Mouse (Mus musculus) frontal cortex, postnatal 25 days (tissue): ENCODE results near the gene Mef2c.
A peak's percentile ranks its signal among the peaks of the same experiment; 100 is the strongest.

ENCODE experiments used
- DNase-seq, 2 experiments: peaks; one replicate each; pipeline ENCODE4 v3.0.0; 2022; ENCODE audit warnings: low spot score in 2 of 2

The Mef2c gene

DNA sequence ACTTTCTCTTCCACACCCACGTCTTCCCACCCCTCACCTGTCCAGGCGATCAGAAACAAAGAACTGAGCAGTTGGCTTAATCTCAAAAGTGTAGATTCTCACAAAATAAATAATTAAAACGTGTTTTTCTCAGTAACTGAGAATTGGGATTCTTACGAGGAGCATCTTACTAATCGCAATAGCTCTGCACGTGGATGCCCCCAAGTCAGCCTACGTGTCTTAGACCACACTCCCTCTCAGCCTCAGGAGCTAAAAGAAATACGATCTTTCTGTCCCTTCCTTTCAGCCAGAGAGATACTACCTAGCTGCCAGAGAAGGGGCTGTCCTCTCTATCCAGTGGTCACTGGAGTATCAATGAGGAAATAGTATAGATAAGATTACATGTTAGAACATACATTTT, 106.3 kb downstream of the Mef2c start:
- no peak for DNase-seq

DNA sequence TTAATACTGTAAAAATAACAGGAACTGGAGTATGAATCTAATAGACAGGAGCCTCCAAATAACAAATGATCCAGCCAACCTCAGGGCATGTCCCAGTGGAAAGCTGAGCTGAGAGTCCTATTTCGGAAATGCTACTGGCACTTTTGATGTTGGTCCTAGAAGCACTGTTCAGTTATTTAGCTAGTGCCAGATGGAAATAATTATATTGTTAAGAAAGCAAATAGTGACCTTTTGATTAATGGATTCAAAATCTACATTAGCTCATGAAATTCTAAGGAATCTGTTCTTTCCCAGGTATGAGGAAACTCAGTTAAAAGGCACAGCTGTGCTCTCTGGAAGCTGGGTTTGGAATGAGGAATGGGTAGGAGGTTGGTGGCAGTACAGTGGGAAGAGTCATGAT, 108.4 kb downstream of the Mef2c start:
- no peak for DNase-seq

DNA sequence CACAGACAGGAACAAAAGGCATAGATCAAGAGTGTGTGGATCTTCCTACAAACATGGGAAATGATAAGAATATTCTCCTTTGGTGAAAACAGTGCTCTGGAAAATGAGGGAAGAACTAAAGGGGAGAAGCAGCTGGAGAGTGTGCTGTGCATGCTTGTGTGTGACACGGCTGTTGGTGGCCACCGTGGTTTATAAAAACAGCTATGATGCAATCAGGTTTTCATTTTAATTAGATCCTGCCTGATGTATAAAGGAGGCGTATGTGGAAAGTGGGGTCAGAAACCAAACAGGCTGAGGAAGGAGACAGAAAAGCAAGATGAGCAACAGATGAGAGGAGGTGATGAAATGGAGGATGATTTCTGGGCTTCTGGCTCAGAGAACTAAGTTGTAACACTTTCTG, 112.0 kb downstream of the Mef2c start:
- DNase-seq, result no peak

DNA sequence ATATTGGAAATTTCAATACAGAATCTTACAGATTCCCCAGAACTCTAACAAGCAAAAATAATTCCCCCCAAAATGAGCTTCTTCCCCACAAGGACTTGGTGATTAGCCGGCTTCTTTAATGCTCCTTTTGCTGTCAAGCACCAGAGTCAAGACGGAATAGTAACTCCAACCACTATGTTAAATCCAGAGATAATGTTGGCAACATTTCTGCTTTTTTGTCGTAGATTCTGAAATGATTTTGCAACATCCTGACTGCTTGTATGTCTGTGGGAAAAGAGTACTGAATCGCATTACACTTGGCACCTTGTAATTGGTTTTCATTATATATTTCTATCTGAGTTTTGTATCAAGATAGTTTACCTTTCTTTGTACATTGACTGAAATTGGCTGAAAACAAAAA, 120.8 kb downstream of the Mef2c start:
- DNase-seq, result no peak

DNA sequence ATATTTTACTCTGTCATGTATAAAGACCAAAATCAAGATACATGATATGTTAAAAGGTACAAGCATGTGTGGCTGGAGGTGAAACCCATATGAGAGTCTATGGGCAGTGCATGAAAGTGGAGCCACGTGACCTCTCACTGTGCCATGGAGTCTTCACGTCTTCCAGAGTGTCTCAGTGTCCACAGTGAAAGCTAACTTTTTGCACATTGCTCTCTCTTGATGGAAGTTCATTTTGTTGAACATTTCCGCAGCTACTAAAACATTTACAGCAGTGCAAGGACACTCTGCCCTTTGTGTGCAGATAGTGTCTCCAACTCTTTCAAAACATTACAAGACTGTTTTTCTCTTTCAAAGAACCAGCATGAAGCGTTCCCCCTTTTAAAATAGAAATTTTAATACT, 123.6 kb downstream of the Mef2c start:
- no peak for DNase-seq

DNA sequence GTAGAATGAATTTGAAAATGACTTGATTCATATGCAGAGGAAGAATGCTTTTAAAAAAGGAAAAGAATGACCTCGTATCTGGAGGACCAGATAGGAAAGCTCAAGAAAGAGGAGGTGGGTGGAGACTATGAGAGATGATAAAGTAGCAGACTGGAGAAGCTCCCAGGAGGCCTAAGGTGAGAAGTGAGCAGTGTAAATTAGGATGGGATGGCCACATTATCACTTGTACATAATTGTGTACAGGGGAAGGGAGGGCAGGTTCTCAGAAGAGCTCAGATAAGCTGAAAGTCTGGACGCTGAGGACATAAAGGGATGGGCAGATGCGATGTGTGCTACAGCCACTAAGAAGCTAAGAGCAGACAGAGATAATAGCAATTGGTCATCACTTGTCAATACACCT, 124.3 kb downstream of the Mef2c start:
- DNase-seq, result no peak

DNA sequence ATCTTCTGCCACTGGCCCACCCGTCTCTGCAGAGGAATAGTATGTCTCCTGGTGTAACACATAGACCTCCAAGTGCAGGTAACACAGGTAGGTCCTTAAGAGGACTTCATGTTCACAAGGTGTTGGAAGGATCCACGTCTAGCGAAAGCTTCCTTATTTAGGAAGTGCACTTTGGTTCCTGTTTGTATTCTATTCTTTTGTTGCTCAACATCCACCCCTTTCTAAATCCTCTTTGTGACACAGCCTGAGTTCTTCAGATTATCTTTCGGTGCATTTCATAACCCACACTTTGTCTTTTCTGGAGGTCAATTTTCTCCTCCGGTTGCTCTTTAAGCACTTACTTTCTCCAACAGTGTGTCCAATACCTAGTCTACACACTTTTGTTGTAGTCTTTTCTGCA, 129.3 kb downstream of the Mef2c start:
- no peak for DNase-seq

DNA sequence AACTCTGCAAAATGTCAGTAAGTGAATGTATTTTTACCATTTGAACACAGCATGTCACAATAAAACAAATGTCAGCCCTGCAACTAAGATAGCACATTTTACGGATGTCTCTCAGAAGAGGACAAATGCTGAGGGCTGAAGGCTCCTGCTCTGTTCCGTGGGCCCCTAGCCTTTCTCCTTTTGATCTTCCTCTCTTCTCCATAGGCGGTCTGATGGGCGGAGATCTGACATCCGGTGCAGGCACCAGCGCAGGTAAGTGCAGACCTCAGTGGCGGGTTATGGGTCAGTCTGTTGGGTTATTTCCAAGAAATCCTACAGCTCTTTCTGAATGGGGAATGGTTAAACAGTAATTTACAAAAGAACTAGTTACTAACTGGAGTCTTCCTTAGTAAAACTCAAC, 131.4 kb downstream of the Mef2c start:
- no peak for DNase-seq

DNA sequence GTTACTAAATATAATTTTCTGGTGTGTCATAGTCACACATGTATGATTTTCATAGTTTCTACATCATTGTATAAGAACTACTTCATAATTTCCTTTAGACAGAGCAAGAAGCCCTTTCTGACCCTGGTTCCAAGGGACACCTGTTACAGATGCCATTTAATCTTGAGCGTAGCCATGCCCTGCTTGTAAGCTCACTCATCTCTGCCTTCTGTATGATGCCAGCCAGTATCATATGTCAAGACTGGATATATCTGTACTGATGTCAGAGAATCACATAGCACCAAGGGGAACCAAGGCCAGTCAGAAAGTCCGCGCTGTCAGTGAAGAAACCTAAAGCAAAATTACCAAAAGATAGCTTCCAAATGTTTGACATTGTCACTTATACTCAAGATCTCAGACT, 133.8 kb downstream of the Mef2c start:
- no peak for DNase-seq

DNA sequence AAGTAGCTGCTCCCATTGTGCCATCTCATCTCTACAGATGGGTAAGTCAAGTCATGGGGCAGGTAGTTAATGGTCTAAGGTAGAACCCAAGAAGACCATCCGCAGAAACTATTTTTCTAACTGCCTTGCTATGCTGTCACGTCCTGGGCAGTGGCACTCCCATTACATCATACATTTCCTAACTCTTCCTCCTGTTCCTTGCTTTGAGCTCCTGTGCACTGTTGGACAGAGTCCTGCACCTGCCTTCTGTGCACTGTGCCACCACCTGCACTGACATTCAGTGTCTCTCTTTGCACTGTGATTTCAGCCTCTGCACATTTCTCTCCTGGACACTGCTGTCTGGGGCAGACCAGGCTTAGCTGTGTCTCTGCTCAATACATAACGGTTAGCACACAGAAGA, 134.9 kb downstream of the Mef2c start:
- no peak for DNase-seq

DNA sequence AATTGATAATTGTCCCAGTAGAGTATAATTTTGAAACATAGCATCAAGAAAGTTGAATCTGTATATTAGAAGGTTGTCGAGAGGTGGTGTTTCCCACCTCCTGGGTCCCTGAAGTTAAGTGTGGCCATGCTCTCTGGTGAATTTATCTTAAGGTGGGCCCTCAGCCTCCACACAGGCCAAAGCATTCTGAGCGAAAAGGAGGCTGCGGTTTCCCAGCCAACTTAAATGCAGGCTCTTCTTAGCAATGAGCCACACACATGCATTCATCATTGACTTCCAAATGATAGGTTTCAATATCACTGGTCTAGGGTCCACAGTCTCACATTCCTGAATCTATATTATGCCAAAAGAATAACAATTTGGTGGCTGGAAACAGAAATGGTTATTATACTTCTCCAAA, 145.2 kb downstream of the Mef2c start:
- DNase-seq, result no peak

DNA sequence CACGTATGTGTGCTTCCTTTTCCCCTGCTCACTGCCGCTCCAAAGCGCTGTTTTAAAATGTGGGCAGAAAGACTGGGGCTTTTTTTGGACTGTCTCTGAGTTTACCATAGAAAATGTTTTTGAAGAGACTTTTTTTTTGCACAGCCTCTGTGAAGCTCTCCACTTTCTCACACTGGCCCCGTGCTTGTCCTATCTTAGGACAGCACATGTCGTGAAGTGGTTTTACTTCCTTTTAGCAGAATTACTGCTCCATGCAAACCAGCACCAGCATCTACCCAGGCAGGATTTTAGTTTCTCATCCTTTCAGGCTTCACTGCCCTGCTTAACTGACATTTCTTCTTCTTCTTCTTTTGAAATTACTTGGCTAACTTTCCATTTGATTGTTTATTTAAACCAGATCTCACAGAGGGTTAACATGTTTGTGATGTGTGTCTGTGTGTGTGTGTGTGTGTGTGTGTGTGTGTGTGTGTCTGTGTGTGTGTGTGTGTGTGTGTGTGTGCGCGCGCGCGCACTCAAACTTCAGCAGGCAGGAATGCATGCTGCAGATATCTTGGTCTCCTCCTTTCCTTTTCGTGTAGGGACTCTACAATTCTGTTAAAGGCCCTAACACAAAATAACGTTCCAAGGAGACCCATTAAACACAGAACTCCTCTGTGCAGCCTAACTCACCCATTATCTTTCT, 146.1 kb downstream of the Mef2c start:
- no peak for DNase-seq

DNA sequence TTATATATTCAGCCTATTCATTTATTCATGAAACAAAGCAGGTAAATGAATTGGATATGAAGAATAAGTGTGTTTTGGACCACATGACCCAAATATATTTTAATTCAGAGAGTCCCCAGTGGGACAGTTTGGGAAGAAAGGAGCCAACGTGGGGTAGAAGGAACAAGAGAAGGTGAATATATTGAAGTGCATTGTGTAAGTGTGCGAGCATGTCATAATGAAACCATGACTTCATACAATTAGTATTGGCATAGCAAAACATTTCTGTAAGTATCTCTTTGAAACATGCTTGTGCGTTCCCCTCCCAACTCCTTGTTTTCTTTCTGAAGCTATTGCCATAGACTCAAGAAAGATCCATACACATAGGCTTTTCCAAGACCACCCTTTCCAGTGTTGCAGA, 147.0 kb downstream of the Mef2c start:
- DNase-seq, result no peak

DNA sequence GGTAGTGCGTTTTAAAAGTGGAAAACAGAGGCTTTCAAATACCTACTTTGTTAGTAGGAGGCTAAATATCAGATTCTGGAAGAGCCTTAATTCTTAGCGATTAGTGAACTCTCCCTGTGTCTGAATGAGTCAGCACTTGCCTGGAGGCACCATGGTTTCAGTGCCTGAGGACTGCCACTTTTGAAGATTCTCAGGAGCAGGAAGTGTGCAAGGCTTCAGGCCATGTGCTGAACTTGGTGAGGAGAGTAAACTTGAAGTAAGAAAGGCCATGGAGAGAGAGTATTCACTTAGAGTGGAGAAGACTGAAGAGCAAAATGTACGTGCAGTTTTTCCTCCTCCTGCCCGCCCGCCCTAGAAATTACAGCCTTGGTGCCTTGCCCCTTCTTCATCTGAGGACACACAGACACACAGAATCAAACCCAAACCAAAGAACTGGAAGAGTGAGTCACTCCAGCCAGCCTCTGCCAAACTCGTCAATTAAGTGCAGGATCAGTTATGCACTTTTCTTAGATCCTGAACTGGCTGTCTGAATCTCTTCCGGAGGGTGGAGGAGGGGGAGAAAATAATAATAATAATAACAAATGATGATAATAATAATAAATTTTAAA, 148.2 kb downstream of the Mef2c start:
- no peak for DNase-seq

DNA sequence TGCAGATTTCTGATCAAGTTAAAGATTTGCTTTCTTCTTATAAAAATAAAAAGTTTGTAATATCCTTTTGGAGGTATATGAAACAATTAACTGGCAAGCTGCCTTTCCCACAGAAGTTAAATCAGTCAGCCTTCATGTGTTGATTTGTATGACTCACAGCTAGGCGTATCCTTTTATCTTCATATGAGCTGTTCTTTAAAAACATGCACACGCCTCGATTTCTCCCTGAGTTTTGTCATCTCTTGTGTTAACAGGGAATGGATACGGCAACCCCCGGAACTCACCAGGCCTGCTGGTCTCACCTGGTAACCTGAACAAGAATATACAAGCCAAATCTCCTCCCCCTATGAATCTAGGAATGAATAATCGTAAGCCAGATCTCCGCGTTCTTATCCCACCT, 148.7 kb downstream of the Mef2c start:
- DNase-seq, result no peak

DNA sequence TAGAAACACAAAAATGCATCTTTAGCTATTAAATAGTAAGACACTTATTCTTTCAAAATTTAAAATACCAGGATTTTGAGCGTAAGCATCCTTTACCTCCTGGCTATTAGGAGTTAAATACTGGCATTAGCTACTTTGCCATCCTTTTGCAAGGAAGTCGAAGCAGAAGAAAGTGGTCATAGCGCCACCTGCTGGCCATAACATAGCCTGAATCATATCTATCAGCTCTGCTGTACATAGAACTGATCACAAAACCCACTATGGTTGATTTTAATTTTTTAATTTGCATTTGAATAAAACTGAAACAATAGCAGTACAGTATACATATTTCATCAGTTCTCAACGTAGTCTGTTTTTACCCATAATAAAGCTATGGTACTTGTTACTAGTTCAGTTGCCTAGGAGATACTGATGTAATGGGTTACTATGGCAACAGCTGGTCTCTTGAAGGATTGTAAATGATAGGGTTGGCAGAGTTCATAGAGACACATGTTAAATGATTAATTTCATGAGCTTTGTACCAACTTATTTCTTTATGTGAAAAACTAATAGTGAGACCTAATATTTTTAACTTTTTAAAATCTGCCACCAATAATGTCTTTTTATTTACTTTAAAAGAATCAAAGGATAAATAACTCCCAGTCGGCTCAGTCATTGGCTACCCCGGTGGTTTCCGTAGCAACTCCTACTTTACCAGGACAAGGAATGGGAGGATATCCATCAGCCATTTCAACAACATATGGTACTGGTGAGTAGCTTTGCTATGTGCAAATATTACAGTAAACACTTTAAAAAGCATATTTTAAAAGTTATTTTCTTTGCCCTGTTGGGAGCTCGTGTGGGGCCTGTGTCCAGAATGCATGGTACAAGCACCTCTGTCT, 151.3 kb downstream of the Mef2c start:
- DNase-seq, result peak; percentile 85 to 92

DNA sequence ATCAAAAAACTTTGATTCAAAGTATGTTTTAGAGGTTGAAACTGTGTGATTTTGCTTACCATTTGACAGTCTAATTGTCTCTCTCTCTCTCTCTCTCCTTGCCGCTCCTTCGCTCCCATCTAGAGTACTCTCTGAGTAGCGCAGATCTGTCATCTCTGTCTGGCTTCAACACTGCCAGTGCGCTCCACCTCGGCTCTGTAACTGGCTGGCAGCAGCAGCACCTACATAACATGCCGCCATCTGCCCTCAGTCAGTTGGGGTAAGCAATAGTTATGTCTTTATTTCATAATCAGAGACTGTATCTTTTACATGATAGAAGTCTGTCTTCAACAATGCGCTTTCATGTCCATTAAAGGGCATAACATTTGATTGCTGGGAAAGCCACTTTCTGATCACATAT, 152.3 kb downstream of the Mef2c start:
- DNase-seq, result no peak

DNA sequence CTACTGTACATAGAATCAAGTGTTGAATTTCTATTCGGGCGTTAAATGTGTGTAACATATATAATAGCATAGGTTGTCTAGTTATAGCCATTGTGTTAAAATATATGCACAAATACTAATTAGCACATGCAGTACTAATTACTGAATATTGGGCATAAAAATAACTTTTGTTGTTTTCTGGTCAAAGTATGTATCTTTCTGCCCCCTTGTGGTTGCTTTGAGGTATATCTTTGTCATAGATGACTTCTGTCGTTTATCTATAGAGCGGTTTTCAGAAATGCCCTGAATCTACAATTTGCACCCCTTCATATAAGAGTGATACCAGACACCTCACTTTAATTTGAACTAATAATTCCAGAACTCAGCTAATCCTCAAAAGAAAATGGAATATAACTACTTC, 152.9 kb downstream of the Mef2c start:
- no peak for DNase-seq

DNA sequence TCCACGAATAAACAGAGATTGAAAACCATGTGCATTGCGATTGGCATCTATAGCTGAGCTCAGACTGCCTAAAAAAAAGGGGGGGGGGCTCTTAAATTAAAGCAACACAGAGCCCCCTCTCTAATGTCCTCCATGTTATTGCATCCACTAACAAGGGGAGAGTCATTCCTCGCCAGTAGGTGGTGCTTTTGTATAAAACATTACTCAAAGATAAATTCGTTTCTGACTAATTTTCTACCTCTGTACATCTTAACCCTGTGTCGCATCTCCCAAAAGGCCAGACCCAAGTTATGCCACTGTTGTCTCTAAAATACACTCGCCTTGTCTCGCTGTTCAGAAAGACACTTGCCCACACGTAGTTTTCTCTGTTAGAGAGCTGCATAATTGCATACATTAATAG, 156.9 kb downstream of the Mef2c start:
- no peak for DNase-seq

DNA sequence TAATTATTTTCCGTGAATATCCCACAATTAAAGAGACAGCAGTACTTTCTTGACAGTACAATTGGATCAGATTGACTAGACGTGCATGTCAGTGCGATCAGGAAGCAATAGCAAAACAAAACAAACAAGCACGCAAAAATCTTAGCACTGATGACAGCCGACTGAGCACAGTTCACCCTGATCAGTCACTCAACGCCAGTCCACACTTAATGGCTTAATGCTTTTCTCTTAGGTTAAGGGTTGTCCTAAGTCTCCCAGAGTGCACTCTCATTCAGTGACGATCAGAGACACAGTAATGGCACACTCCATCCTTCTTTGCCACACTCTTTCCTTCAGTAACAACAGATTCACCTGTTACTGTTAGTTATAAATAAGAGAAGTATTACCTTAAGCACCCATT, 157.3 kb downstream of the Mef2c start:
- DNase-seq, result no peak

DNA sequence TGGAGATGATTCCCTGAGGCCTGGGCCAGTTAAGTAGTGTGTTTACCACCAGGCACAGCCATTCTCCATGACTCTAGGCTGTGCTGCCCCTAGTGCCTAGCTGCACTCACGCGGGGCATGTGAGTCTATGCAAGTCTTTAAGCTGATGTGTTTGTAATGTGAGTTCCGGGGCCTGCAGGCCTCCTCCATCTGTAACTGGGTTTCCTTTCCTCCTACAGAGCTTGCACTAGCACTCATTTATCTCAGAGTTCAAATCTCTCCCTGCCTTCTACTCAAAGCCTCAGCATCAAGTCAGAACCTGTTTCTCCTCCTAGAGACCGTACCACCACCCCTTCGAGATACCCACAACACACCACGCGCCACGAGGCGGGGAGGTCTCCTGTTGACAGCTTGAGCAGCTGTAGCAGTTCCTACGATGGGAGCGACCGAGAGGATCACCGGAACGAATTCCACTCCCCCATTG, 158.3 kb downstream of the Mef2c start:
- DNase-seq, result no peak

DNA sequence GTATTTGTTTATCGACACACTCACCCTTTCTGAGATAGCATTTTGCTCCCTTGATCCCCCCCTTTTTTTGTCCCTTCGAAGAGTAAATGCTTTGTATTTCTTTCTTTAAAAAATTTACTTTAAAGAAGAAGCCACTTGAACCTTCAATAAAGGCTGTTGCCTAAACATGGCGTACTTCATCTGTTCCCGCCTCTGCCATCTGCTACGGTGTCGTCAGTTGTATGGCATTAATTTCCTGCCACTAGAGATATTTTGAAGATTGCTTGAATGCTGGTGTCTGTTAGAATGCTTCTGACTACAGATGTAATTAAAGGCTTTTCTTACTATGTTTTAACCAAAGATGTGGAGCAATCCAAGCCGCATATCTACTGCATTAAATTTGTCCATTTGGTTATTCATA, 162.3 kb downstream of the Mef2c start:
- DNase-seq, result no peak

DNA sequence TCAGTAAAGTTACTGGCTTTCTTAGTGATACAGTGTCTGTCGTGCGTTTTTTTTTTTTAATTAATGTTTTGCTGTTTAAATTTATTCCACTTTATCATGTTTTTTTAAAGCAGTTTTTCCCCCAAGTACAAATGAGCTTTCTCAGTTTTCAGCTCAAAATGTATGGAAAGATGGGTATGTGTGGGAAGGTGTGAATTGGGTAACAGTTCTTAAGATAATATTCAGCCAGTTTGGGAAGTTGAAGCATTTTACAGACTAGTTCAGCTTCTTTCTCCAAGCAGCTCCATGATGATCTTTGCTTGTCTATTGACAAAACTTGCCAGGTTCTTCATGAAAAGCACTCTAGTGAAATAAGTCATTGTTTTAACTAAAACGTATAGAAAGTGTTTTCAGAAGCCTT, 163.2 kb downstream of the Mef2c start:
- DNase-seq, result no peak
